Mouse (Mus musculus): ENCODE results near the gene Arid2. TPM values are rescaled to one million over a fixed set of nuclear protein-coding genes. Genes with fewer than 3 reads are reported as not detected.

Arid2 gene
- polyA plus RNA-seq, 1 experiment from 2014 or later, result 38.7 TPM

GRCm38 (mm10) chr15:96330536-96330935, 43.2 kb downstream of the Arid2 start:
- 79% methylated on average over 3 of the region's 3 CpGs for WGBS
- no peak overlapping the region for H3K9ac ChIP-seq
- no peaks in the 10 kb centered on the region for H3K27me3 ChIP-seq
- H3K4me2 ChIP-seq, result no peak overlapping the region
- no peak for ATAC-seq (ENCODE audit: low FRiP score)
- no peak overlapping the region for H3K4me3 ChIP-seq (replicated peaks)
- H3K9me3 ChIP-seq, result no peaks in the 10 kb centered on the region
- peaks cover 4% of the 10 kb centered on the region for H3K36me3 ChIP-seq (replicated peaks)
- H3K27ac ChIP-seq, result no peak overlapping the region
- peaks cover 32% of the 10 kb centered on the region for H3K4me1 ChIP-seq

GRCm38 (mm10) chr15:96332468-96333213, 45.3 kb downstream of the Arid2 start:
- H3K9me3 ChIP-seq, result no peaks in the 10 kb centered on the region
- peaks cover 18% of the 10 kb centered on the region for H3K4me1 ChIP-seq
- WGBS, result 84% methylated on average over 9 of the region's 9 CpGs
- no peak overlapping the region for H3K27ac ChIP-seq
- ATAC-seq (ENCODE audit: low FRiP score), result peak; percentile 27; the same call in 1 of the 2 replicates
- H3K4me2 ChIP-seq, result no peak overlapping the region
- no peaks in the 10 kb centered on the region; the same call in 1 of the 2 replicates for H3K36me3 ChIP-seq (replicated peaks)
- H3K4me3 ChIP-seq (replicated peaks), result no peak overlapping the region
- no peak overlapping the region for H3K9ac ChIP-seq
- no peaks in the 10 kb centered on the region for H3K27me3 ChIP-seq

- H3K9ac ChIP-seq, result no peak overlapping the region
- 66% methylated on average over 5 of the region's 5 CpGs for WGBS
- ATAC-seq (ENCODE audit: low FRiP score), result 0 out of 2 replicates have a peak, but pooled peaks have one; percentile 17
These were observed 46.0 kb downstream of the Arid2 start for GRCm38 (mm10) chr15:96333350-96333749.

GRCm38 (mm10) chr15:96340924-96341323, 53.6 kb downstream of the Arid2 start:
- no peaks in the 10 kb centered on the region for H3K9me3 ChIP-seq
- no peaks in the 10 kb centered on the region for H3K36me3 ChIP-seq (replicated peaks)
- no peaks in the 10 kb centered on the region for H3K27me3 ChIP-seq
- H3K4me2 ChIP-seq, result no peak overlapping the region
- no peak overlapping the region for H3K4me3 ChIP-seq (replicated peaks)
- no peak overlapping the region for H3K9ac ChIP-seq
- no peak overlapping the region for H3K27ac ChIP-seq
- ATAC-seq (ENCODE audit: low FRiP score), result no peak
- WGBS, result 91% methylated on average over 2 of the region's 2 CpGs
- H3K4me1 ChIP-seq, result no peaks in the 10 kb centered on the region

More at GRCm38 (mm10) chr15:96333350-96333749, 46.0 kb downstream of the Arid2 start:
- Histone ChIP-seq H3K36me3 (replicated peaks) (no peaks in the 10 kb centered on the region; the same call in 1 of the 2 replicates), H3K27me3 (no peaks in the 10 kb centered on the region), H3K9me3 (no peaks in the 10 kb centered on the region), H3K4me3 (replicated peaks) (no peak overlapping the region), H3K4me2 (no peak overlapping the region), H3K27ac (no peak overlapping the region), H3K4me1 (peaks cover 18% of the 10 kb centered on the region)

- ATAC-seq (ENCODE audit: low FRiP score), result no peak
- no peaks in the 10 kb centered on the region for H3K36me3 ChIP-seq (replicated peaks)
- no peaks in the 10 kb centered on the region for H3K9me3 ChIP-seq
- no peaks in the 10 kb centered on the region for H3K4me1 ChIP-seq
- no peaks in the 10 kb centered on the region for H3K27me3 ChIP-seq
- no peak overlapping the region for H3K27ac ChIP-seq
- no peak overlapping the region for H3K4me3 ChIP-seq (replicated peaks)
- H3K9ac ChIP-seq, result no peak overlapping the region
- H3K4me2 ChIP-seq, result no peak overlapping the region
- 94% methylated on average over 8 of the region's 8 CpGs for WGBS
These were observed 54.8 kb downstream of the Arid2 start for GRCm38 (mm10) chr15:96342097-96342496.

GRCm38 (mm10) chr15:96342871-96343270, 55.6 kb downstream of the Arid2 start:
- no peaks in the 10 kb centered on the region for H3K9me3 ChIP-seq
- no peaks in the 10 kb centered on the region for H3K4me1 ChIP-seq
- no peak overlapping the region for H3K4me2 ChIP-seq
- WGBS, result 87% methylated on average over 3 of the region's 3 CpGs
- no peaks in the 10 kb centered on the region for H3K36me3 ChIP-seq (replicated peaks)
- H3K9ac ChIP-seq, result no peak overlapping the region
- H3K27me3 ChIP-seq, result no peaks in the 10 kb centered on the region
- H3K27ac ChIP-seq, result no peak overlapping the region
- ATAC-seq (ENCODE audit: low FRiP score), result no peak
- no peak overlapping the region for H3K4me3 ChIP-seq (replicated peaks)

- Histone ChIP-seq H3K4me3 (replicated peaks) (no peak overlapping the region), H3K27me3 (no peaks in the 10 kb centered on the region), H3K27ac (no peak overlapping the region), H3K4me1 (no peaks in the 10 kb centered on the region), H3K9me3 (no peaks in the 10 kb centered on the region), H3K9ac (no peak overlapping the region), H3K4me2 (no peak overlapping the region), H3K36me3 (replicated peaks) (peaks cover 1% of the 10 kb centered on the region; the same call in 1 of the 2 replicates)
- ATAC-seq (ENCODE audit: low FRiP score), result no peak
- WGBS, result 77% methylated on average over 5 of the region's 7 CpGs
These were observed 57.4 kb downstream of the Arid2 start for GRCm38 (mm10) chr15:96344591-96345285.

GRCm38 (mm10) chr15:96345312-96345849, 58.1 kb downstream of the Arid2 start:
- Histone ChIP-seq H3K4me2 (no peak overlapping the region), H3K4me3 (replicated peaks) (no peak overlapping the region), H3K9ac (no peak overlapping the region), H3K4me1 (no peaks in the 10 kb centered on the region), H3K27ac (no peak overlapping the region), H3K36me3 (replicated peaks) (peaks cover 8% of the 10 kb centered on the region), H3K9me3 (no peaks in the 10 kb centered on the region), H3K27me3 (no peaks in the 10 kb centered on the region)
- ATAC-seq (ENCODE audit: low FRiP score), result no peak
- WGBS, result 94% methylated on average over 6 of the region's 6 CpGs

GRCm38 (mm10) chr15:96351432-96351831, 64.1 kb downstream of the Arid2 start:
- WGBS, result 95% methylated on average over 9 of the region's 9 CpGs
- no peaks in the 10 kb centered on the region for H3K9me3 ChIP-seq
- peaks cover 50% of the 10 kb centered on the region for H3K36me3 ChIP-seq (replicated peaks)

GRCm38 (mm10) chr15:96358871-96359270, 71.6 kb downstream of the Arid2 start:
- Histone ChIP-seq H3K4me3 (replicated peaks) (no peak overlapping the region), H3K4me2 (no peak overlapping the region), H3K4me1 (no peaks in the 10 kb centered on the region), H3K27ac (no peak overlapping the region), H3K36me3 (replicated peaks) (peaks cover 59% of the 10 kb centered on the region), H3K27me3 (no peaks in the 10 kb centered on the region), H3K9ac (no peak overlapping the region), H3K9me3 (no peaks in the 10 kb centered on the region)
- ATAC-seq (ENCODE audit: low FRiP score), result no peak
- WGBS, result 94% methylated on average over 6 of the region's 6 CpGs

More at GRCm38 (mm10) chr15:96351432-96351831, 64.1 kb downstream of the Arid2 start:
- no peaks in the 10 kb centered on the region for H3K27me3 ChIP-seq
- H3K4me3 ChIP-seq (replicated peaks), result no peak overlapping the region
- H3K4me1 ChIP-seq, result no peaks in the 10 kb centered on the region
- ATAC-seq (ENCODE audit: low FRiP score), result no peak
- H3K4me2 ChIP-seq, result no peak overlapping the region
- H3K27ac ChIP-seq, result no peak overlapping the region
- H3K9ac ChIP-seq, result no peak overlapping the region

GRCm38 (mm10) chr15:96360614-96361013, 73.3 kb downstream of the Arid2 start:
- 89% methylated on average over 5 of the region's 5 CpGs for WGBS
- Histone ChIP-seq H3K4me2 (no peak overlapping the region), H3K27ac (no peak overlapping the region), H3K9me3 (no peaks in the 10 kb centered on the region), H3K9ac (no peak overlapping the region), H3K4me1 (no peaks in the 10 kb centered on the region), H3K4me3 (replicated peaks) (no peak overlapping the region), H3K27me3 (no peaks in the 10 kb centered on the region), H3K36me3 (replicated peaks) (peaks cover 72% of the 10 kb centered on the region)
- no peak for ATAC-seq (ENCODE audit: low FRiP score)

- no peak overlapping the region for H3K4me3 ChIP-seq (replicated peaks)
- no peaks in the 10 kb centered on the region for H3K4me1 ChIP-seq
- no peak overlapping the region for H3K27ac ChIP-seq
- H3K9me3 ChIP-seq, result no peaks in the 10 kb centered on the region
- no peaks in the 10 kb centered on the region for H3K27me3 ChIP-seq
- H3K36me3 ChIP-seq (replicated peaks), result peaks cover 88% of the 10 kb centered on the region
- H3K9ac ChIP-seq, result no peak overlapping the region
- 75% methylated on average over 3 of the region's 3 CpGs for WGBS
- H3K4me2 ChIP-seq, result no peak overlapping the region
- ATAC-seq (ENCODE audit: low FRiP score), result no peak
These were observed 78.0 kb downstream of the Arid2 start for GRCm38 (mm10) chr15:96365351-96365750.
